Mouse (Mus musculus) neural tube, embryonic 14.5 days (tissue): ENCODE measurements around the gene Snap91. TPM values are rescaled to one million over a fixed set of nuclear protein-coding genes. Genes with fewer than 3 reads are reported as not detected.

ENCODE experiments used
- ATAC-seq: fragments of 200-750 bp; cut with Nextera tagmentation; 2 replicates; pipeline ENCODE4 v1.8.0; 2017; ENCODE audit warnings: low read depth, mild to moderate bottlenecking, moderate TSS enrichment, moderate library complexity
- H3K27ac ChIP-seq: fragments of 300-500 bp; sonication (generic); 2 replicates; pipeline ENCODE4 v1.5.1; 2014; ENCODE audit warnings: low read depth, mild to moderate bottlenecking, control low read depth, low read length, moderate library complexity, mixed read lengths
- H3K27me3 ChIP-seq: fragments of 300-500 bp; sonication (generic); 2 replicates; pipeline ENCODE4 v1.6.1; 2014; ENCODE audit warnings: low read length; ENCODE audit not compliant: control insufficient read depth, insufficient read depth
- H3K36me3 ChIP-seq: fragments of 300-500 bp; sonication (generic); 2 replicates; pipeline ENCODE4 v1.6.1; 2014; ENCODE audit warnings: low read length, mixed read lengths; ENCODE audit not compliant: control insufficient read depth, insufficient read depth
- H3K4me1 ChIP-seq: fragments of 300-500 bp; sonication (generic); 2 replicates; pipeline ENCODE4 v1.6.1; 2014; ENCODE audit warnings: low read length; ENCODE audit not compliant: control insufficient read depth, insufficient read depth
- H3K4me2 ChIP-seq: fragments of 300-500 bp; sonication (generic); 2 replicates; pipeline ENCODE4 v1.6.1; 2014; ENCODE audit warnings: mild to moderate bottlenecking, low read depth, low read length, control low read depth
- H3K4me3 ChIP-seq: fragments of 300-500 bp; sonication (generic); 2 replicates; pipeline ENCODE4 v1.5.1; 2014; ENCODE audit warnings: low read depth, low read length, control low read depth, mixed read lengths
- H3K9ac ChIP-seq: fragments of 300-500 bp; sonication (generic); replicated peaks from 2 replicates; pipeline ENCODE4 v1.6.1; 2014; ENCODE audit warnings: low read depth, mild to moderate bottlenecking, control low read depth, low read length, mixed read lengths
- H3K9me3 ChIP-seq: fragments of 300-500 bp; sonication (generic); 2 replicates; pipeline ENCODE4 v1.6.1; 2016; ENCODE audit warnings: low read length; ENCODE audit not compliant: control insufficient read depth
- WGBS: fragments of 180-500 bp; shearing (Covaris S2); extraction: QIAGEN DNeasy Blood & Tissue Kit; methylation state at CpG from one replicate; pipeline ENCODE4 v1.1.7; 2014; 5-methylcytosine and 5-hydroxymethylcytosine counted together
- polyA plus RNA-seq: library from polyadenylated mRNA; unstranded; fragments of >200 nt; fragmentation: Nextera tagmentation; extraction: Ambion mirVana; gene quantifications from 2 replicates; pipeline ENCODE4 v1.2.1, GENCODE M21; 2014

Gene Snap91
- polyA plus RNA-seq, 1 experiment from 2014 or later: 93.0 TPM

DNA sequence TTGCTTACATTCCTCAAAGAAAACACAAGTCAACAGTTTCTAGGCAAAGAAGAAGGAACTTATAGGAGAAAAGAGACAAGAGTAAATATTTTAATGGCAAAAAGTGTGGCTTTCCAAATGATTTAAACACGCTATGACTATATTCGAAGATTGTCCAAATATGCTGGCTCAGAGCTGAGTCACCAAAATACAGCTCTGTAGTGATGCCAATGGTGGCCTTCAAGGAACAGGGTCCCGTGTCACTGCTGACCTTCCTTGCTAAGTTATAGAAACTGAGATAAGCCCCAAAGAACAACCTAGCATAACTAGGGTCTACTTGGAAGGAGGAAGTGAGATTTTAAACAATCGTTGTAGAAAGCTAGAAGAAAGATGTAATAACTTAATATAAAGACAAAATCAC is 6.8 kb downstream of the Snap91 start:
- Histone ChIP-seq H3K4me1 (peaks cover 12% of the 10 kb centered on the region; the same call in 1 of the 2 replicates), H3K27me3 (no peaks in the 10 kb centered on the region), H3K9me3 (no peaks in the 10 kb centered on the region), H3K4me2 (no peak overlapping the region), H3K36me3 (no peaks in the 10 kb centered on the region), H3K9ac (no peak overlapping the region), H3K27ac (no peak overlapping the region), H3K4me3 (no peak overlapping the region)
- 93% methylated on average over 4 of the region's 4 CpGs for WGBS
- ATAC-seq: no peak

DNA sequence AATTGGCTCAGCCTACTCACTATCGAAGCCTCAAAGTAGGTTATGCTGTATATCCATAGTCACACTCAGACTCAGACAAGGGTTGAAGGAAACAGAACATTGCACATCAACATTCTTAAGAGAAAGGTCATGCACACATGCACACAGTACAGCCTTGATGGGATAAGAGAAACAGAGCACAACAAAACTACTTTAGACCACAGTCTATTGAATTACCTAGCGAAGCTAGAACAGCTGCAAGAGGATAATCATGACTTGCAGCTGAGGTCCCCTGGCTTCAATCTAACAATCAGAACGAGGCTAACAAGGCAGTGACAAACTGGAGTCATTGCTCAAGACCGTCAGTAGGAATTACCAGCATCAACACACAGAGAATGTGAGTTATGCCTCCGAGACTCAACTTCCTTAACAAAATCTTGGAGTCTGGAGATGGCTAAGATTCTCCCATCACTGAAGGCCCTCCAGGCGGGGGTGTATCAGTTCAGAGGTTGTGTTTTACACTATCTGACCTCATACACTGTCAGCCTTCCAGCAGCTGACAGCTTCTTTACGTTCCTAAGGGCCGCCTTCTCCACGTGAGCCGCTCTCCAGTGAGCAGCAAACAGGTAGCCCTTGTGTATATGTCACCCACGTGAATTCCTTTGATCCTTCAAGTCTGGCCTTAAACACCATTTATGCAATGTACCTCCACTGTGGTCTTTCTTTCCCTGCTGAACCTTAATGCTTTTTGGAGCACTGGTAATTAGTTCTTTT is 10.7 kb downstream of the Snap91 start:
- Histone ChIP-seq H3K4me1 (no peaks in the 10 kb centered on the region), H3K36me3 (no peaks in the 10 kb centered on the region), H3K9me3 (no peaks in the 10 kb centered on the region), H3K27ac (no peak overlapping the region), H3K4me2 (no peak overlapping the region), H3K4me3 (no peak overlapping the region), H3K27me3 (no peaks in the 10 kb centered on the region), H3K9ac (no peak overlapping the region)
- 60% methylated on average over 11 of the region's 11 CpGs for WGBS
- peak; percentile 34; the same call in 1 of the 2 replicates for ATAC-seq

DNA sequence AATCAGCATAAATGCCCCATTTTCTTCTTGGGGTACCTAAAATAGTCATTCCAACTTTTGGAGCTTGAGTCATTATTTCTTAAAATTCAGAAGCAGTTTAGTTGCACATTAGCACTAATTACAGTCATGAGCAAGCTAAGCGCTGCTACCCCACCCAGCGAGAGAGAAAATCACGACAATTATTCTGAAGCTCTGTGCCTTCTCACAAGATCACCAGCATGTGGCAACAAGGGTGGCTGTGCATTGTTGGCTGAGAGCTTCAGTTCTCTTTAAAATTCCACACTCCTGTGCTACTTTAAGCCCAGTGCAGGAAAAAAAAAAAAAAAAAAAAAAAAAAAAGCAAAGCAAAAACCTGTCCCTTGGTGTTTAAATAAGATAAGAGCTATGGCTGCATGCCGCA is 22.4 kb downstream of the Snap91 start:
- Histone ChIP-seq H3K36me3 (no peaks in the 10 kb centered on the region), H3K9ac (no peak overlapping the region), H3K27ac (no peak overlapping the region), H3K4me1 (no peaks in the 10 kb centered on the region), H3K4me3 (no peak overlapping the region), H3K27me3 (no peaks in the 10 kb centered on the region), H3K4me2 (no peak overlapping the region), H3K9me3 (no peaks in the 10 kb centered on the region)
- no peak for ATAC-seq
- WGBS: 91% methylated on average over 4 of the region's 4 CpGs

DNA sequence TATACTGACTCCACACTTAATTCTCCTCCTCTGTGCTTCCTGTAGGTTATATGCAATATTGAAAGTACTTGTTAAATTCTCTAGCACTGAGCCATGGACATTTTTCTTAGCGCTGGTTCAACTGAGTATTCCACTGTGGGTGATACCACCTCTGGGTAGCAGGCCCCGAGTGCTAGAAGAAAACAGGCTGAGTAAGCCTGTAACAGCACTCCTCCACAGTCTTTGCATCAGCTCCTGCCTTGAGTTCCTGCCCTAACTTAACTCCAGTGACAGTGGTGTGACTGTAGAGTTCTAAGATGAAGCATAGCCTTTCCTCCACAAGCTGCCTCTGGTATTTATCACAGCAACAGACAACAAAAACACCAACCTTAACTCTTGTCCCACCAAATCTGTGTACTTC is 22.8 kb downstream of the Snap91 start:
- 96% methylated on average over 2 of the region's 2 CpGs for WGBS
- no peaks in the 10 kb centered on the region for H3K27me3 ChIP-seq
- H3K9me3 ChIP-seq: no peaks in the 10 kb centered on the region
- no peak overlapping the region for H3K4me2 ChIP-seq
- ATAC-seq: no peak
- H3K4me3 ChIP-seq: no peak overlapping the region
- H3K9ac ChIP-seq: no peak overlapping the region
- no peaks in the 10 kb centered on the region for H3K4me1 ChIP-seq
- no peaks in the 10 kb centered on the region for H3K36me3 ChIP-seq
- no peak overlapping the region for H3K27ac ChIP-seq

DNA sequence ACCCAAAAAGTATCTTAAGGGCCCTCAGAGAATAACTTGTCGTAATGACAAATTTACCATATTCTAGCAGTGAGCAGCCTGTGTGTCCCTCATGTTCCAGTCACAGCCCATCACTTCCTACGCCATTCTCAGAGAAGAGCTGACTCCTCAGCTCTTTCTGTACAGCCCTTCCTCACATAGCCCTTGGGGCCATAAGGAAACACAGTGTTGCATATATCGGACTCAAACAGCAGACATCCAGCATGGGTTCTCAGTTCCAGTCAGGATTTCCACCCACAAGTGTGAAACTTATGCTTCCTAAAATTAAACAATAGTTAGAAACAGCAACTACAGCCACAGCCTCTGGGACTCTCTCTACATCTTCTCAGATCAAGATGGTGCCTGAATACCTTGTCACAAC is 27.6 kb downstream of the Snap91 start:
- Histone ChIP-seq H3K4me3 (no peak overlapping the region), H3K27me3 (no peaks in the 10 kb centered on the region), H3K9me3 (no peaks in the 10 kb centered on the region), H3K27ac (no peak overlapping the region), H3K4me2 (no peak overlapping the region), H3K4me1 (no peaks in the 10 kb centered on the region), H3K36me3 (no peaks in the 10 kb centered on the region), H3K9ac (no peak overlapping the region)
- WGBS: 94% methylated on average over 3 of the region's 3 CpGs
- ATAC-seq: no peak

DNA sequence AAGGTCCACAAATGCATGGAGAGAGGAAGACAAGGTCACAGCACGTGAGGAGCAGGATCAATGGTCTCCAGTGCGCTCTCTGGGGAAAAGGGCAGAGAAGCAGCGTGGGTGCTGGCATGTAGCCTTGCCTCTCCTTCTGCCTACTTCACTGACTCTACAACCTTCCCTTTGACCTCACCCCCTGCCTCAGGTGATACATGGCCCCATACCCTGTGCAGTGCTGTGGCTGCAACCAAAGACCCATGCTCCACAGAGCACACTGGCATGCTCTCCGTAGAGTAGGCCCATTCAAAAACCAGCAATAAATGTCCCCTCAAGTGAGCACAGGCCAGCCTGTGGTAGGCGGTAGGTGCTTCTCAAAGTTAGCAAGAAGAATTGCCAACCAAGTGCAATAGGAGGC is 28.8 kb downstream of the Snap91 start:
- Histone ChIP-seq H3K36me3 (no peaks in the 10 kb centered on the region), H3K4me3 (no peak overlapping the region), H3K27me3 (no peaks in the 10 kb centered on the region), H3K4me2 (no peak overlapping the region), H3K4me1 (no peaks in the 10 kb centered on the region), H3K9ac (no peak overlapping the region), H3K27ac (no peak overlapping the region), H3K9me3 (no peaks in the 10 kb centered on the region)
- ATAC-seq: no peak
- 90% methylated on average over 5 of the region's 5 CpGs for WGBS

DNA sequence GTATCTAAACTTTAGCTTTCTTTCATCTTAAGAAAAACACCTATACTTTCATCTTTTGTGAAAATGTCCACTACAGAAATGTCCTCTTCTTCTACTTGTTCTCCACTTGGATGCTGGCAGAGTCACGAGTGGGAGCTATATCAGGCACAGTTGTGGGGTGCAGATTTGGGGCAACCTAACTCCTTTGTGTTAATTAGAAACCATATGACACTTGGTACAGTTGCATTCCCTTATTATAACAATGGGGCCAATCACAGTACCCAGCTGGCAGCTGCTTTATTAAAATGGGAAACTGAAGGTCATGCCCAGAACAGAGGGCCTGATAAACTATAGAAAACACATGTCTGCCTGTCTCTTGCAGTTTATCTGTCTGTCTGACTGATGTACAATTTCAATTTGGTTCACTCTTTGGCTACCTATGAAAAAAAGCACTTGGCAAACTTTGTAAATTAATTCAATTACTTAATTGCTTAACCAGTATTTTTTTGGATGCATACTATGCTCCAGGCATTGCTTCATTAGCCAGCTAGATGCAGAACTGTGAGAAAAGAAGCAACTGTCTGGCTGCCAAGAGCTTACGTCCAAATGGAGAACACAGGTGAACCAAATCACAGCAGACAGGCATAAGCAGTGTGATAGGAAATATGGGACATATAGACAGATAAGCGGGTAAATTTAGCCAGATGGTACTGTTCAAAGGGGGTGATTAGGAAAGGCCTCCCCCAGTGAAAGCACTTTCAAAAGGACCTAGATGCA is 29.8 kb downstream of the Snap91 start:
- H3K9ac ChIP-seq: no peak overlapping the region

DNA sequence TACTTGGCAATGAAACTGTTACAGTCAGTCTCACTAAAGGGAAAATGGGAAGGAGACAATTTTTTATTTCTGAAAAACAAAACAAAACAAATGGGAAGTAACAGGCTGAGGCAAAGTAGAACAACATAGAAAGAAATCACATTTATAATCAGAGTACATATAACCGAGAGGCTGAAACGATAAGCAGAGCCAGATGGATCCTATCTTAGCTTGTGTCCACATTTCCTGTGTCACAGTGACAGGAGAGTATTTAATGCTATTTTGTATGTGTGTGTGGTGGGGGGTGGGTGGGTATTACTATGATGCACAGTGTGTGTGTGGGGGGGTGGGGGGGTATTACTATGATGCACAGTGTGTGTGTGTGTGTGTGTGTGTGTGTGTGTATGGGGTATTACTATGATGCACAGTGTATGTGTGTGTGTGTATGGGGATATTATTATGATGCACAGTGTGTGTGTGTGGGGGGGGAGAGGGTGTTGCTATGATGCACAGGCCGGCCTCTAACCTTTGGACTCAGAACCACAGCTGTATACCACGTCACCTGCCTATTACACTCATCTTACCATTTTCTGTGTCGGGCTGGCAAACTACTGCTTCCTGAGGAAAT is 36.6 kb downstream of the Snap91 start:
- Histone ChIP-seq H3K9me3 (no peaks in the 10 kb centered on the region), H3K9ac (no peak overlapping the region), H3K4me1 (no peaks in the 10 kb centered on the region), H3K27me3 (no peaks in the 10 kb centered on the region), H3K4me2 (no peak overlapping the region), H3K4me3 (no peak overlapping the region), H3K27ac (no peak overlapping the region), H3K36me3 (no peaks in the 10 kb centered on the region)
- ATAC-seq: peak; percentile 61; the same call in 1 of the 2 replicates
- WGBS: 89% methylated on average over 5 of the region's 5 CpGs

More for the DNA sequence above, 29.8 kb downstream of the Snap91 start:
- Histone ChIP-seq H3K4me3 (no peak overlapping the region), H3K27ac (no peak overlapping the region), H3K4me2 (no peak overlapping the region), H3K36me3 (no peaks in the 10 kb centered on the region), H3K4me1 (no peaks in the 10 kb centered on the region), H3K9me3 (no peaks in the 10 kb centered on the region), H3K27me3 (no peaks in the 10 kb centered on the region)
- no peak for ATAC-seq
- WGBS: 77% methylated on average over 3 of the region's 3 CpGs

DNA sequence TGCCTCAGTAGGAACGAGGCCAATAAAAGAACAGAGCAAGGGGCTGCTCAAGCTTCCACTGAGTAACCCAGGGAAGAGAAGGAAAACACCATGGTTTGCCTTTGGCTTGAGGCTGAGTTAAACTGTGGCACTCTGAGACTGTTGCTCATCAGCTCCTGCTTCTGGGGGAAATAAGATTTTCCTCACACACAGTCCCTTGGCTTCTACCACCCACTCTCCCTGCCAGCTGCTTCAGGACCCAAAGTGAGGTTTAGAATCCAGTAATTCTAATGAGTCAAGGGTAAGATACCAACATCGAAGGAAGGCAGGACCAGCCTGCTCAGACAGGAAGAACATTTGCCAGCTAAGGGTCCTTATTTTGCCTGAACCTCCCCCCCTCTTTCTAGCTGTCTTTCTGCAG is 50.7 kb downstream of the Snap91 start:
- H3K27ac ChIP-seq: no peak overlapping the region
- 80% methylated on average over 2 of the region's 2 CpGs for WGBS

More for the DNA sequence above, 50.7 kb downstream of the Snap91 start:
- H3K4me3 ChIP-seq: no peak overlapping the region
- peaks cover 11% of the 10 kb centered on the region; the same call in 1 of the 2 replicates for H3K36me3 ChIP-seq
- H3K27me3 ChIP-seq: no peaks in the 10 kb centered on the region
- no peaks in the 10 kb centered on the region for H3K4me1 ChIP-seq
- no peak for ATAC-seq
- no peak overlapping the region for H3K9ac ChIP-seq
- no peaks in the 10 kb centered on the region for H3K9me3 ChIP-seq
- no peak overlapping the region for H3K4me2 ChIP-seq
